Mouse (Mus musculus): Measurements from ENCODE around the gene Ccdc130. TPM values are rescaled to one million over a fixed set of nuclear protein-coding genes. Genes with fewer than 3 reads are reported as not detected.
"Not testable (repeated sequence)": the region's sequence is repeated elsewhere in the genome, so short reads cannot be mapped to it uniquely, and the experiment has no call there.

The Ccdc130 gene
- 21.0 and 25.5 TPM in 2 replicates for polyA plus RNA-seq (2014; fragmentation: Nextera tagmentation; extraction: Ambion mirVana)

GRCm38 (mm10) chr8:84269950-84270773 lies at the start of gene Ccdc130:
TSS of gene Ccdc130 (minus strand) at chr8:84270380.
- ATAC-seq (replicated peaks; ENCODE audit: low FRiP score) (peak; percentile 100), DNase-seq (ENCODE audit: low spot score) (peak; percentile 99)
- Histone ChIP-seq H3K4me3 (ENCODE audit: low read depth, low read length) (peak within 1 kb of the TSS; percentile 80), H3K4me1 (replicated peaks; ENCODE audit: control insufficient read depth, insufficient read depth, low read length) (peaks cover 6% of the 10 kb centered on the region), H3K27ac (ENCODE audit: low read depth, low read length) (no peak within 1 kb of the TSS), H3K36me3 (ENCODE audit: control insufficient read depth, insufficient read depth, low read length) (no peaks in the 10 kb centered on the region), H3K9me3 (ENCODE audit: control insufficient read depth, low read length) (no peaks in the 10 kb centered on the region), H3K27me3 (ENCODE audit: control insufficient read depth, insufficient read depth, low read length) (no peaks in the 10 kb centered on the region), H3K9ac (ENCODE audit: low read length) (peak within 1 kb of the TSS; percentile 77), H3K4me2 (ENCODE audit: low read depth, low read length, severe bottlenecking) (peak within 1 kb of the TSS; percentile 83)
- under 1% methylated on average over 44 of the region's 44 CpGs for WGBS

- no peak for DNase-seq (ENCODE audit: low spot score)
- Histone ChIP-seq H3K27me3 (ENCODE audit: control insufficient read depth, insufficient read depth, low read length) (no peaks in the 10 kb centered on the region), H3K4me3 (ENCODE audit: low read depth, low read length) (no peak overlapping the region), H3K4me1 (replicated peaks; ENCODE audit: control insufficient read depth, insufficient read depth, low read length) (no peaks in the 10 kb centered on the region), H3K9me3 (ENCODE audit: control insufficient read depth, low read length) (no peaks in the 10 kb centered on the region), H3K4me2 (ENCODE audit: low read depth, low read length, severe bottlenecking) (no peak overlapping the region), H3K27ac (ENCODE audit: low read depth, low read length) (no peak overlapping the region), H3K9ac (ENCODE audit: low read length) (no peak overlapping the region), H3K36me3 (ENCODE audit: control insufficient read depth, insufficient read depth, low read length) (no peaks in the 10 kb centered on the region)
- 62% methylated on average over 3 of the region's 3 CpGs for WGBS
- ATAC-seq (replicated peaks; ENCODE audit: low FRiP score): no peak
Measured at GRCm38 (mm10) chr8:84308376-84308775, 38.2 kb upstream of the Ccdc130 start.

- no peaks in the 10 kb centered on the region for H3K36me3 ChIP-seq (ENCODE audit: control insufficient read depth, insufficient read depth, low read length)
- WGBS: 78% methylated on average over 2 of the region's 2 CpGs
- DNase-seq (ENCODE audit: low spot score) (no peak), ATAC-seq (replicated peaks; ENCODE audit: low FRiP score) (no peak)
- no peak overlapping the region for H3K27ac ChIP-seq (ENCODE audit: low read depth, low read length)
- no peaks in the 10 kb centered on the region for H3K9me3 ChIP-seq (ENCODE audit: control insufficient read depth, low read length)
- H3K4me1 ChIP-seq (replicated peaks; ENCODE audit: control insufficient read depth, insufficient read depth, low read length): no peaks in the 10 kb centered on the region
- H3K4me2 ChIP-seq (ENCODE audit: low read depth, low read length, severe bottlenecking): no peak overlapping the region
- no peaks in the 10 kb centered on the region for H3K27me3 ChIP-seq (ENCODE audit: control insufficient read depth, insufficient read depth, low read length)
- no peak overlapping the region for H3K4me3 ChIP-seq (ENCODE audit: low read depth, low read length)
- H3K9ac ChIP-seq (ENCODE audit: low read length): no peak overlapping the region
Measured at GRCm38 (mm10) chr8:84303951-84304350, 33.8 kb upstream of the Ccdc130 start.

GRCm38 (mm10) chr8:84297029-84297785 lies 27.0 kb upstream of the Ccdc130 start:
- ATAC-seq (replicated peaks; ENCODE audit: low FRiP score) (no peak), DNase-seq (ENCODE audit: low spot score) (no peak)
- Histone ChIP-seq H3K36me3 (ENCODE audit: control insufficient read depth, insufficient read depth, low read length) (no peaks in the 10 kb centered on the region), H3K9ac (ENCODE audit: low read length) (no peak overlapping the region), H3K9me3 (ENCODE audit: control insufficient read depth, low read length) (no peaks in the 10 kb centered on the region), H3K4me3 (ENCODE audit: low read depth, low read length) (no peak overlapping the region), H3K27me3 (ENCODE audit: control insufficient read depth, insufficient read depth, low read length) (no peaks in the 10 kb centered on the region), H3K4me2 (ENCODE audit: low read depth, low read length, severe bottlenecking) (no peak overlapping the region), H3K4me1 (replicated peaks; ENCODE audit: control insufficient read depth, insufficient read depth, low read length) (no peaks in the 10 kb centered on the region), H3K27ac (ENCODE audit: low read depth, low read length) (no peak overlapping the region)
- WGBS: 70% methylated on average over 5 of the region's 5 CpGs

GRCm38 (mm10) chr8:84291688-84292087 lies 21.5 kb upstream of the Ccdc130 start:
- ATAC-seq (replicated peaks; ENCODE audit: low FRiP score) (no peak), DNase-seq (ENCODE audit: low spot score) (peak; percentile 76)
- Histone ChIP-seq H3K27ac (ENCODE audit: low read depth, low read length) (no peak overlapping the region), H3K4me2 (ENCODE audit: low read depth, low read length, severe bottlenecking) (no peak overlapping the region), H3K27me3 (ENCODE audit: control insufficient read depth, insufficient read depth, low read length) (no peaks in the 10 kb centered on the region), H3K4me1 (replicated peaks; ENCODE audit: control insufficient read depth, insufficient read depth, low read length) (no peaks in the 10 kb centered on the region), H3K9ac (ENCODE audit: low read length) (no peak overlapping the region), H3K9me3 (ENCODE audit: control insufficient read depth, low read length) (no peaks in the 10 kb centered on the region), H3K36me3 (ENCODE audit: control insufficient read depth, insufficient read depth, low read length) (no peaks in the 10 kb centered on the region), H3K4me3 (ENCODE audit: low read depth, low read length) (no peak overlapping the region)
- 22% methylated on average over 8 of the region's 8 CpGs for WGBS

GRCm38 (mm10) chr8:84291086-84291485 lies 20.9 kb upstream of the Ccdc130 start:
- H3K9ac ChIP-seq (ENCODE audit: low read length): no peak overlapping the region
- H3K9me3 ChIP-seq (ENCODE audit: control insufficient read depth, low read length): no peaks in the 10 kb centered on the region
- no peak overlapping the region for H3K4me2 ChIP-seq (ENCODE audit: low read depth, low read length, severe bottlenecking)
- no peaks in the 10 kb centered on the region for H3K4me1 ChIP-seq (replicated peaks; ENCODE audit: control insufficient read depth, insufficient read depth, low read length)
- WGBS: 74% methylated on average over 5 of the region's 5 CpGs
- ATAC-seq (replicated peaks; ENCODE audit: low FRiP score): no peak
- no peak overlapping the region for H3K27ac ChIP-seq (ENCODE audit: low read depth, low read length)
- H3K36me3 ChIP-seq (ENCODE audit: control insufficient read depth, insufficient read depth, low read length): no peaks in the 10 kb centered on the region
- no peaks in the 10 kb centered on the region for H3K27me3 ChIP-seq (ENCODE audit: control insufficient read depth, insufficient read depth, low read length)
- no peak overlapping the region for H3K4me3 ChIP-seq (ENCODE audit: low read depth, low read length)
- DNase-seq (ENCODE audit: low spot score): no peak

- Histone ChIP-seq H3K4me2 (ENCODE audit: low read depth, low read length, severe bottlenecking) (no peak overlapping the region), H3K27me3 (ENCODE audit: control insufficient read depth, insufficient read depth, low read length) (no peaks in the 10 kb centered on the region), H3K36me3 (ENCODE audit: control insufficient read depth, insufficient read depth, low read length) (no peaks in the 10 kb centered on the region), H3K27ac (ENCODE audit: low read depth, low read length) (no peak overlapping the region), H3K4me1 (replicated peaks; ENCODE audit: control insufficient read depth, insufficient read depth, low read length) (no peaks in the 10 kb centered on the region), H3K4me3 (ENCODE audit: low read depth, low read length) (no peak overlapping the region), H3K9ac (ENCODE audit: low read length) (no peak overlapping the region), H3K9me3 (ENCODE audit: control insufficient read depth, low read length) (no peaks in the 10 kb centered on the region)
- no peak for ATAC-seq (replicated peaks; ENCODE audit: low FRiP score)
- DNase-seq (ENCODE audit: low spot score): no peak
- 49% methylated on average over 2 of the region's 2 CpGs for WGBS
Measured at GRCm38 (mm10) chr8:84288892-84289291, 18.7 kb upstream of the Ccdc130 start.

- H3K27me3 ChIP-seq (ENCODE audit: control insufficient read depth, insufficient read depth, low read length); H3K4me3 ChIP-seq (ENCODE audit: low read depth, low read length); ATAC-seq (replicated peaks; ENCODE audit: low FRiP score); DNase-seq (ENCODE audit: low spot score); H3K36me3 ChIP-seq (ENCODE audit: control insufficient read depth, insufficient read depth, low read length); H3K9ac ChIP-seq (ENCODE audit: low read length); H3K4me2 ChIP-seq (ENCODE audit: low read depth, low read length, severe bottlenecking); H3K9me3 ChIP-seq (ENCODE audit: control insufficient read depth, low read length); H3K27ac ChIP-seq (ENCODE audit: low read depth, low read length); H3K4me1 ChIP-seq (replicated peaks; ENCODE audit: control insufficient read depth, insufficient read depth, low read length): not testable (repeated sequence)
- 59% methylated on average over 5 of the region's 5 CpGs for WGBS
Measured at GRCm38 (mm10) chr8:84285665-84286064, 15.5 kb upstream of the Ccdc130 start.
